Mouse (Mus musculus) kidney, embryonic 15.5 days (tissue): ENCODE results near the gene Cfdp1. TPM values are rescaled to one million over a fixed set of nuclear protein-coding genes. Genes with fewer than 3 reads are reported as not detected.
A peak's percentile ranks its signal among the peaks of the same experiment; 100 is the strongest.

Experiments
- ATAC-seq: fragments of 200-750 bp; cut with Nextera tagmentation; replicated peaks from 2 replicates; pipeline ENCODE4 v1.8.0; 2017; ENCODE audit warnings: moderate TSS enrichment; ENCODE audit not compliant: low FRiP score
- H3K27ac ChIP-seq: fragments of 300-500 bp; sonication (generic); 2 replicates; pipeline ENCODE4 v1.5.1; 2015; ENCODE audit warnings: mild to moderate bottlenecking, inconsistent platforms
- H3K27me3 ChIP-seq: fragments of 300-500 bp; sonication (generic); 2 replicates; pipeline ENCODE4 v1.6.1; 2015; ENCODE audit warnings: inconsistent platforms
- H3K36me3 ChIP-seq: fragments of 300-500 bp; sonication (generic); 2 replicates; pipeline ENCODE4 v1.6.1; 2015; ENCODE audit warnings: inconsistent platforms
- H3K4me1 ChIP-seq: fragments of 300-500 bp; sonication (generic); 2 replicates; pipeline ENCODE4 v1.6.1; 2015; ENCODE audit warnings: inconsistent platforms
- H3K4me2 ChIP-seq: fragments of 300-500 bp; sonication (generic); 2 replicates; pipeline ENCODE4 v1.6.1; 2015; ENCODE audit warnings: moderate library complexity, mild to moderate bottlenecking, inconsistent platforms
- H3K4me3 ChIP-seq: fragments of 300-500 bp; sonication (generic); replicated peaks from 2 replicates; pipeline ENCODE4 v1.5.1; 2015; ENCODE audit warnings: mild to moderate bottlenecking, inconsistent platforms
- H3K9ac ChIP-seq: fragments of 300-500 bp; sonication (generic); 2 replicates; pipeline ENCODE4 v1.6.1; 2015; ENCODE audit warnings: mild to moderate bottlenecking, inconsistent platforms
- H3K9me3 ChIP-seq: fragments of 300-500 bp; sonication (generic); replicated peaks from 2 replicates; pipeline ENCODE4 v1.6.1; 2016; ENCODE audit warnings: inconsistent platforms
- WGBS: fragments of 180-500 bp; shearing (Covaris S2); methylation state at CpG from one replicate; pipeline ENCODE4 v1.1.7; 2015; ENCODE audit warnings: mixed read lengths; 5-methylcytosine and 5-hydroxymethylcytosine counted together
- polyA plus RNA-seq: library from polyadenylated mRNA; unstranded; fragments of >200 nt; fragmentation: Nextera tagmentation; extraction: Ambion mirVana; gene quantifications from 2 replicates; pipeline ENCODE4 v1.2.1, GENCODE M21; 2015

The Cfdp1 gene
- polyA plus RNA-seq, 1 experiment from 2014 or later: 233 TPM

GRCm38 (mm10) chr8:111788497-111788896 is 65.6 kb downstream of the Cfdp1 start:
- Histone ChIP-seq H3K27me3 (no peaks in the 10 kb centered on the region), H3K4me2 (no peak overlapping the region), H3K9me3 (no peaks in the 10 kb centered on the region), H3K4me3 (no peak overlapping the region), H3K27ac (no peak overlapping the region), H3K4me1 (peaks cover 22% of the 10 kb centered on the region), H3K36me3 (peaks cover 9% of the 10 kb centered on the region; the same call in 1 of the 2 replicates), H3K9ac (no peak overlapping the region)
- WGBS: 67% methylated on average over 3 of the region's 3 CpGs
- no peak for ATAC-seq

- no peak for ATAC-seq
- WGBS: 72% methylated on average over 5 of the region's 5 CpGs
Observed at GRCm38 (mm10) chr8:111788085-111788484, 66.0 kb downstream of the Cfdp1 start.

GRCm38 (mm10) chr8:111787683-111788082 is 66.4 kb downstream of the Cfdp1 start:
- Histone ChIP-seq H3K4me2 (no peak overlapping the region), H3K9me3 (no peaks in the 10 kb centered on the region), H3K4me1 (peaks cover 22% of the 10 kb centered on the region), H3K27me3 (no peaks in the 10 kb centered on the region), H3K9ac (no peak overlapping the region), H3K36me3 (peaks cover 9% of the 10 kb centered on the region; the same call in 1 of the 2 replicates), H3K27ac (peak overlapping the region; percentile 7; the same call in 1 of the 2 replicates), H3K4me3 (no peak overlapping the region)
- no peak for ATAC-seq
- 45% methylated on average over 4 of the region's 4 CpGs for WGBS

More at GRCm38 (mm10) chr8:111788085-111788484, 66.0 kb downstream of the Cfdp1 start:
- Histone ChIP-seq H3K27me3 (no peaks in the 10 kb centered on the region), H3K4me3 (no peak overlapping the region), H3K4me2 (no peak overlapping the region), H3K9me3 (no peaks in the 10 kb centered on the region), H3K27ac (peak overlapping the region; percentile 7; the same call in 1 of the 2 replicates), H3K36me3 (peaks cover 9% of the 10 kb centered on the region; the same call in 1 of the 2 replicates), H3K9ac (no peak overlapping the region), H3K4me1 (peaks cover 22% of the 10 kb centered on the region)

GRCm38 (mm10) chr8:111786701-111787588 is 67.1 kb downstream of the Cfdp1 start:
- WGBS: 54% methylated on average over 13 of the region's 13 CpGs
- Histone ChIP-seq H3K4me3 (no peak overlapping the region), H3K27me3 (no peaks in the 10 kb centered on the region), H3K9ac (no peak overlapping the region), H3K4me2 (no peak overlapping the region), H3K9me3 (no peaks in the 10 kb centered on the region), H3K4me1 (peaks cover 22% of the 10 kb centered on the region), H3K27ac (no peak overlapping the region), H3K36me3 (peaks cover 9% of the 10 kb centered on the region; the same call in 1 of the 2 replicates)
- ATAC-seq: no peak

GRCm38 (mm10) chr8:111786116-111786515 is 68.0 kb downstream of the Cfdp1 start:
- 95% methylated on average over 2 of the region's 2 CpGs for WGBS
- Histone ChIP-seq H3K4me1 (peaks cover 22% of the 10 kb centered on the region), H3K4me3 (no peak overlapping the region), H3K9ac (no peak overlapping the region), H3K27ac (0 out of 2 replicates have a peak overlapping the region, but pooled peaks have one; percentile 61), H3K27me3 (no peaks in the 10 kb centered on the region), H3K4me2 (no peak overlapping the region), H3K36me3 (peaks cover 9% of the 10 kb centered on the region; the same call in 1 of the 2 replicates), H3K9me3 (no peaks in the 10 kb centered on the region)
- no peak for ATAC-seq

GRCm38 (mm10) chr8:111782671-111783394 is 71.3 kb downstream of the Cfdp1 start:
- H3K9ac ChIP-seq: no peak overlapping the region
- no peak overlapping the region for H3K4me3 ChIP-seq
- no peaks in the 10 kb centered on the region for H3K9me3 ChIP-seq
- H3K36me3 ChIP-seq: peaks cover 17% of the 10 kb centered on the region
- 74% methylated on average over 9 of the region's 9 CpGs for WGBS
- ATAC-seq: no peak
- peaks cover 16% of the 10 kb centered on the region for H3K4me1 ChIP-seq
- no peak overlapping the region for H3K4me2 ChIP-seq
- no peak overlapping the region for H3K27ac ChIP-seq
- H3K27me3 ChIP-seq: no peaks in the 10 kb centered on the region

- Histone ChIP-seq H3K27me3 (no peaks in the 10 kb centered on the region), H3K4me1 (peaks cover 9% of the 10 kb centered on the region), H3K4me2 (no peak overlapping the region), H3K9ac (no peak overlapping the region), H3K4me3 (no peak overlapping the region), H3K27ac (no peak overlapping the region), H3K9me3 (no peaks in the 10 kb centered on the region), H3K36me3 (peaks cover 24% of the 10 kb centered on the region)
- 61% methylated on average over 2 of the region's 2 CpGs for WGBS
- ATAC-seq: no peak
Observed at GRCm38 (mm10) chr8:111782161-111782560, 71.9 kb downstream of the Cfdp1 start.

GRCm38 (mm10) chr8:111780697-111781424 is 73.2 kb downstream of the Cfdp1 start:
- Histone ChIP-seq H3K4me1 (peaks cover 5% of the 10 kb centered on the region; the same call in 1 of the 2 replicates), H3K4me3 (no peak overlapping the region), H3K9me3 (no peaks in the 10 kb centered on the region), H3K27ac (no peak overlapping the region), H3K36me3 (peaks cover 29% of the 10 kb centered on the region), H3K27me3 (no peaks in the 10 kb centered on the region), H3K9ac (no peak overlapping the region), H3K4me2 (no peak overlapping the region)
- 87% methylated on average over 10 of the region's 10 CpGs for WGBS
- no peak for ATAC-seq

GRCm38 (mm10) chr8:111779690-111780089 is 74.4 kb downstream of the Cfdp1 start:
- no peak overlapping the region for H3K9ac ChIP-seq
- no peak overlapping the region for H3K4me2 ChIP-seq
- no peaks in the 10 kb centered on the region for H3K27me3 ChIP-seq
- peaks cover 37% of the 10 kb centered on the region for H3K36me3 ChIP-seq
- ATAC-seq: 0 out of 2 replicates have a peak, but pooled peaks have one; percentile 22
- 53% methylated on average over 7 of the region's 7 CpGs for WGBS
- no peak overlapping the region for H3K4me3 ChIP-seq
- H3K4me1 ChIP-seq: peaks cover 5% of the 10 kb centered on the region; the same call in 1 of the 2 replicates
- peak overlapping the region; percentile 43; the same call in 1 of the 2 replicates for H3K27ac ChIP-seq
- no peaks in the 10 kb centered on the region for H3K9me3 ChIP-seq

- no peaks in the 10 kb centered on the region for H3K27me3 ChIP-seq
- ATAC-seq: no peak
- H3K9me3 ChIP-seq: no peaks in the 10 kb centered on the region
- H3K36me3 ChIP-seq: peaks cover 42% of the 10 kb centered on the region
- H3K4me3 ChIP-seq: no peak overlapping the region
- peaks cover 5% of the 10 kb centered on the region; the same call in 1 of the 2 replicates for H3K4me1 ChIP-seq
- H3K4me2 ChIP-seq: no peak overlapping the region
- H3K9ac ChIP-seq: no peak overlapping the region
- WGBS: 78% methylated on average over 7 of the region's 7 CpGs
- H3K27ac ChIP-seq: no peak overlapping the region
Observed at GRCm38 (mm10) chr8:111778801-111779200, 75.3 kb downstream of the Cfdp1 start.

GRCm38 (mm10) chr8:111776492-111776891 is 77.6 kb downstream of the Cfdp1 start:
- no peak overlapping the region for H3K27ac ChIP-seq
- H3K27me3 ChIP-seq: no peaks in the 10 kb centered on the region
- no peak for ATAC-seq
- H3K36me3 ChIP-seq: peaks cover 48% of the 10 kb centered on the region
- WGBS: 92% methylated on average over 4 of the region's 4 CpGs
- no peaks in the 10 kb centered on the region for H3K9me3 ChIP-seq
- no peak overlapping the region for H3K9ac ChIP-seq
- H3K4me2 ChIP-seq: no peak overlapping the region
- peaks cover 5% of the 10 kb centered on the region; the same call in 1 of the 2 replicates for H3K4me1 ChIP-seq
- H3K4me3 ChIP-seq: no peak overlapping the region
